Mouse (Mus musculus): ENCODE measurements at regions not wholly inside any gene's neighbourhood (a gene's known extent, or its start where the extent isn't known, plus 50 kb on each side); places are given as distances from the start of the nearest gene placed in this dataset.

GRCm38 (mm10) chr7:130095141-130095540 lies 425.0 kb downstream of the Ate1 start:
- 54% methylated on average over 4 of the region's 4 CpGs for WGBS (ENCODE audit: insufficient replicate concordance)
- Histone ChIP-seq H3K4me3 (replicated peaks) (no peak overlapping the region), H3K36me3 (replicated peaks) (no peaks in the 10 kb centered on the region), H3K4me1 (replicated peaks) (no peaks in the 10 kb centered on the region), H3K9ac (no peak overlapping the region), H3K9me3 (replicated peaks) (no peaks in the 10 kb centered on the region), H3K27ac (replicated peaks) (no peak overlapping the region), H3K27me3 (no peaks in the 10 kb centered on the region), H3K4me2 (no peak overlapping the region)
- ATAC-seq (ENCODE audit: insufficient read depth), result no peak

DNA sequence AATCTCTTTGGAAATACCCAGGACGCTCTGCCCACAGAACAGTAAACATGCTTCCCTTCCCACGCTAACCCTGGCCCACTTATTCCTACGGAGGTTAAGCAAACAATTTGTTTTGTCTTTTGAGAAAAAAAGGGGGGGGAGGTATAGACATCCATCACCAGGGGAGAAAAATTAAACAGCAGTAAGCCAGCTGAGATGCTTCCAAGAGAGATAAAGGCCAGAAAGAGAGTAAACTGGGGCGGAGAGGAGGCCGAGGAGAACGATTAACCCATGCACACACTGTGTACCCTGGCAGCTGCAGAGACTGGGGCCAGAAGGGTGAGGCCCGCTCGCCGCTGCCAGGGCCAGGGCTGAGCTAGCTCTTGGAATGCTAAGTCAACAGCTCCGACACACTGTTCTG lies 421.6 kb downstream of the Ate1 start:
- Histone ChIP-seq H3K4me2 (no peak overlapping the region), H3K27me3 (no peaks in the 10 kb centered on the region), H3K9me3 (replicated peaks) (no peaks in the 10 kb centered on the region), H3K4me1 (replicated peaks) (no peaks in the 10 kb centered on the region), H3K9ac (no peak overlapping the region), H3K4me3 (replicated peaks) (no peak overlapping the region), H3K27ac (replicated peaks) (no peak overlapping the region), H3K36me3 (replicated peaks) (no peaks in the 10 kb centered on the region)
- WGBS (ENCODE audit: insufficient replicate concordance), result 58% methylated on average over 10 of the region's 10 CpGs
- ATAC-seq (ENCODE audit: insufficient read depth), result no peak

- H3K4me3 ChIP-seq (replicated peaks), result no peak overlapping the region
- H3K27ac ChIP-seq (replicated peaks), result no peak overlapping the region
- no peak overlapping the region for H3K9ac ChIP-seq
- no peaks in the 10 kb centered on the region for H3K36me3 ChIP-seq (replicated peaks)
- H3K4me1 ChIP-seq (replicated peaks), result no peaks in the 10 kb centered on the region
- H3K27me3 ChIP-seq, result no peaks in the 10 kb centered on the region
- ATAC-seq (ENCODE audit: insufficient read depth), result no peak
- H3K4me2 ChIP-seq, result no peak overlapping the region
- WGBS (ENCODE audit: insufficient replicate concordance), result 64% methylated on average over 5 of the region's 5 CpGs
- H3K9me3 ChIP-seq (replicated peaks), result no peaks in the 10 kb centered on the region
These were observed 417.5 kb downstream of the Ate1 start for GRCm38 (mm10) chr7:130102671-130103070.

GRCm38 (mm10) chr7:130106961-130107360 lies 413.2 kb downstream of the Ate1 start:
- 60% methylated on average over 5 of the region's 5 CpGs for WGBS (ENCODE audit: insufficient replicate concordance)
- no peak overlapping the region for H3K27ac ChIP-seq (replicated peaks)
- no peaks in the 10 kb centered on the region for H3K36me3 ChIP-seq (replicated peaks)
- H3K27me3 ChIP-seq, result no peaks in the 10 kb centered on the region
- H3K4me3 ChIP-seq (replicated peaks), result no peak overlapping the region
- no peak overlapping the region for H3K4me2 ChIP-seq
- no peaks in the 10 kb centered on the region for H3K4me1 ChIP-seq (replicated peaks)
- no peaks in the 10 kb centered on the region for H3K9me3 ChIP-seq (replicated peaks)
- no peak overlapping the region for H3K9ac ChIP-seq
- ATAC-seq (ENCODE audit: insufficient read depth), result no peak

- 76% methylated on average over 17 of the region's 17 CpGs for WGBS (ENCODE audit: insufficient replicate concordance)
- H3K27ac ChIP-seq (replicated peaks), result no peak overlapping the region
These were observed 411.8 kb downstream of the Ate1 start for GRCm38 (mm10) chr7:130108362-130108761.

More at GRCm38 (mm10) chr7:130108362-130108761, 411.8 kb downstream of the Ate1 start:
- no peak overlapping the region for H3K4me2 ChIP-seq
- H3K9ac ChIP-seq, result no peak overlapping the region
- no peaks in the 10 kb centered on the region for H3K9me3 ChIP-seq (replicated peaks)
- H3K27me3 ChIP-seq, result no peaks in the 10 kb centered on the region
- no peaks in the 10 kb centered on the region for H3K36me3 ChIP-seq (replicated peaks)
- H3K4me1 ChIP-seq (replicated peaks), result no peaks in the 10 kb centered on the region
- ATAC-seq (ENCODE audit: insufficient read depth), result no peak
- H3K4me3 ChIP-seq (replicated peaks), result no peak overlapping the region
